Mouse (Mus musculus): ENCODE results near the gene Aff3. TPM values are rescaled to one million over a fixed set of nuclear protein-coding genes. Genes with fewer than 3 reads are reported as not detected.
A peak's percentile ranks its signal among the peaks of the same experiment; 100 is the strongest.

Gene Aff3
- polyA plus RNA-seq, 1 experiment from 2014 or later: 12.7 TPM

DNA sequence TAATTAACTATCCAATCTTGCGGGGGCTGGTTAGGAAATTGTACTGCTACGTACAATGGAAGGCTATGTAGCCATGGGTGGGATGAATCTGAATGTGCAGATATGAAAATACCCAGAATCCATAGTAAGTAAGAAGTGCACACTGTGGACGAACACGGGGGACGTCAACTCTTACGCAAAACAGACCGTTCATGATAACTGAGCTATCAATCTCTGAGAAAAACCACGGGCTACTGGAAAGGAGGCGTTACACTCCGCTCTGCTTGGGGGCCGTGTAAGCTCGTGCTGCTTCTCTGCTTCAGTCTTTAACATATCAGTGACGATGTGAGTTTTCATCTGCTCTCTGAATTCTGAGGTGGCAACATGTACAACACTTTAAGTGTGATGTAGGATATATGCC lies 114.2 kb downstream of the Aff3 start:
- H3K4me2 ChIP-seq (replicated peaks): no peak overlapping the region
- no peaks in the 10 kb centered on the region for H3K36me3 ChIP-seq
- no peaks in the 10 kb centered on the region for H3K27me3 ChIP-seq
- no peaks in the 10 kb centered on the region for H3K9me3 ChIP-seq
- no peak overlapping the region for H3K27ac ChIP-seq
- H3K9ac ChIP-seq (replicated peaks): no peak overlapping the region
- no peak for ATAC-seq
- peaks cover 36% of the 10 kb centered on the region for H3K4me1 ChIP-seq (replicated peaks)
- H3K4me3 ChIP-seq (replicated peaks): no peak overlapping the region
- 93% methylated on average over 13 of the region's 13 CpGs for WGBS

DNA sequence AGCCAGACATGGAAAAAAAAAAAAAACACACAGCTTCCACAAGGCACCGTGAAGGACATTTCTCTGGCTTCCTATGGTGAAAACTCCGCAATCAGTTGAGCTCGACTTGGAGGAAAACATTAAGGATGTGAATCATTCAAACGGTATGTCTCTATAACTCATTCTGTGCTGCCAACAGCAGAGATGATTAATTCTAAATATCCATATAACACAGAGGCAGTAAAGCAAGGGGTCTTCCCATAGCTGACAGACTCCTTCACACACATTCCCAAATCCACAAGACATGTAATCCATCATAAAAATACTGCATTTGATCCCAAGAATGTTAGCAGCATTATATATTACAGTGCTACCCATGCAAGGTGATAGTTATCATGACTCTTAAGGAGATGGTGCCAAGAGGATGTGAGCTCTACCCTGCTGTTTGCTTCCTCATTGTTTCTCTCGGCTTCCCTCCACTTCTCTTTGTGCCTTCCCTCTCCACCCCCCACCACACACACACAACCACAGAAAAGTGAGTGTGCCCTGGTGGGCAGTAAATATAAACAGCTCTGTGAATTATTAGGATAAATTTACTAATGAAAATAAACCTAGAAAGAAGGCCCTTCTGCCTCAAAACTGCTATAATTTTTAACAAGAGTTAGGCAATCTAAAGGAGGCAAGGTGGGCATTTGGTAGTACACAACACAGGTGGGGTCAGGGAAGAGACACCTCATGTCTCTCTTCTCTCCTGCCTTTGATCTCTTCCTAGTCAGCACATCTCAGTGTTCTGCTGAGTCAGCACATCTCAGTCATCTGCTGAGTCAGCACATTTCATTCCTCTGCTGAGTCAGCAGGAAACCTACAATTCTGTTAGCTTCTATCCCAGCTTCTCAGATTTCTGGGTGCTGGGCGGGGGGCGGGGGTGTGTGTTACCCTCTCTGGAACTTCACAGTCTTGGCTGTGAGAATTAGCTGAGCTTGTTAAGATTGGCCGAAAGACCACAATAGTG lies 115.8 kb downstream of the Aff3 start:
- H3K9me3 ChIP-seq: no peaks in the 10 kb centered on the region
- no peak overlapping the region for H3K4me3 ChIP-seq (replicated peaks)
- ATAC-seq: no peak
- peaks cover 46% of the 10 kb centered on the region for H3K4me1 ChIP-seq (replicated peaks)
- H3K9ac ChIP-seq (replicated peaks): no peak overlapping the region
- H3K27ac ChIP-seq: no peak overlapping the region
- no peaks in the 10 kb centered on the region for H3K36me3 ChIP-seq
- WGBS: 71% methylated on average over 8 of the region's 8 CpGs
- H3K27me3 ChIP-seq: no peaks in the 10 kb centered on the region
- no peak overlapping the region for H3K4me2 ChIP-seq (replicated peaks)

DNA sequence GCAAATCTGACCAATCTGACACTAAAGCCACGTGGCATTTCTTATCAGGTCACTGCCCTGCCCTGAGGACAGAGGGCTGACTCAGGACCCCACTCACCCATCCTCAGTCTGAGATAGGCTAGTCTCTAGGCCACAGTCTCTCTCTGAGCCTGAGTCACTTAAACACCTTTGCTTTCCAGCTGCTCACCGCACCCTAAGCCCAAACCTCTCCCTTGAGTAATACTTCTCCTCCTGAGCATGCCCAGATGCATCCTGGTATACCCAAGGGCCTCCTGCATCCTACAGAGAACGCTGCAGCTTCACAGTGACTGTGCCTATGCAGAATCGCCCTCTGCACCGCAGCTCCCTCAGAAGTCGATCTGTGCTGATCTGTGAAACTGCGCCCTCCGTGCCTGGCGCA lies 117.1 kb downstream of the Aff3 start:
- WGBS: 89% methylated on average over 9 of the region's 9 CpGs
- Histone ChIP-seq H3K36me3 (no peaks in the 10 kb centered on the region), H3K4me2 (replicated peaks) (no peak overlapping the region), H3K4me3 (replicated peaks) (no peak overlapping the region), H3K27ac (no peak overlapping the region), H3K27me3 (no peaks in the 10 kb centered on the region), H3K9ac (replicated peaks) (no peak overlapping the region), H3K9me3 (no peaks in the 10 kb centered on the region), H3K4me1 (replicated peaks) (peaks cover 38% of the 10 kb centered on the region)
- ATAC-seq: no peak

DNA sequence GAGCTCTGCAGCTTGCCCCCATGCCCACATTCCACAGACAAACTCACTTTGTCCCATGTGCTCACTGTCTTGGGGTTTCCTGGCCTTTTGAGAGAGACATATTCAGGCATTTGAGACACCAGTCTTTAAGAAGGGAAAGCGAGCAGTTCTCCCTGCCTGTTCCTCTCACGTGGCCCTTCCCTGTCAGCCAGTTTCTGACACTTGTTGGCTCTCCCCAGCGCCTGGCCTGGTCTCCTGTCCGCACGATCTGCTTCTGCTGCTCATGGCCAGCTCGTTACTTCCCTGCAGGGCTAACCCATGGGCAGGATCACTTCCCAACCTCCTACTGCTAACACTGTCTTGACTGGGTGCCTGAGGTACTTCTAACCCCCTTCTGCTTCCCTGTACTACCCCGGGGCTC lies 118.1 kb downstream of the Aff3 start:
- H3K9ac ChIP-seq (replicated peaks): no peak overlapping the region
- 74% methylated on average over 7 of the region's 7 CpGs for WGBS

DNA sequence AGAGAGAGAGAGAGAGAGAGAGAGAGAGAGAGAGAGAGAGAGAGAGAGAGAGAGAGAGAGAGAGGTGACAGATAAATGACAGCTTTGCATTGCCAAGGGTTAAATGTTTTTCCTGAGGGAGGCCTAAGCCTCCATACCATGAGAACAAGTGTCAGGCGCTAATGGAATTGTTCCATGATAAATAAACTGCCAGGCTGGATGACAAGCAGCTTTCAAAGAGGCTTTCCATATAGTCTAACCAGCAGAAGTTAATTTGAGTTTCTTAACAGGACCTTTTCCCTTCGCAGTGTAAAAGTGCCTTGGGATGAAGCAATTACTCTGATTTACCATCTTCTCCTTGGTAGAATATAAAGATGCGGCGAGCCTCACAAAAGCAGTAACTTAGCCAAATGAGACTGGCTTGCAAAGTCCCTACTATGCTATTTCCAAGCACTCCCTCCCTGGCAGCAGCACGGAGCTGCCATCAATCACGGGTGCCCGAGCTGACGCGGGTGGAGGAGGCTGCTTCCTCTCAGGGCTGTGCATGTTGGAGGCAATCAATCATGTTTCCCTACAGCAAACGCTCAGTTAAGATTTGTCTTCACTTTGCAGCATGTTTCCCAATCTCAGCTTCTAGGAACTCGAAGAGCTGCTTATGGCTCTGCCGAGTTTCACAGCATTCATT lies 119.3 kb downstream of the Aff3 start:
- Histone ChIP-seq H3K4me1 (replicated peaks) (peaks cover 36% of the 10 kb centered on the region), H3K4me3 (replicated peaks) (no peak overlapping the region), H3K9me3 (no peaks in the 10 kb centered on the region), H3K27ac (peak overlapping the region; percentile 56), H3K27me3 (no peaks in the 10 kb centered on the region), H3K4me2 (replicated peaks) (no peak overlapping the region), H3K36me3 (no peaks in the 10 kb centered on the region), H3K9ac (replicated peaks) (no peak overlapping the region)
- 64% methylated on average over 12 of the region's 12 CpGs for WGBS
- ATAC-seq: no peak

More for the DNA sequence above, 118.1 kb downstream of the Aff3 start:
- Histone ChIP-seq H3K4me1 (replicated peaks) (peaks cover 36% of the 10 kb centered on the region), H3K36me3 (no peaks in the 10 kb centered on the region), H3K27ac (no peak overlapping the region), H3K4me3 (replicated peaks) (no peak overlapping the region), H3K4me2 (replicated peaks) (no peak overlapping the region), H3K9me3 (no peaks in the 10 kb centered on the region), H3K27me3 (no peaks in the 10 kb centered on the region)
- ATAC-seq: no peak

DNA sequence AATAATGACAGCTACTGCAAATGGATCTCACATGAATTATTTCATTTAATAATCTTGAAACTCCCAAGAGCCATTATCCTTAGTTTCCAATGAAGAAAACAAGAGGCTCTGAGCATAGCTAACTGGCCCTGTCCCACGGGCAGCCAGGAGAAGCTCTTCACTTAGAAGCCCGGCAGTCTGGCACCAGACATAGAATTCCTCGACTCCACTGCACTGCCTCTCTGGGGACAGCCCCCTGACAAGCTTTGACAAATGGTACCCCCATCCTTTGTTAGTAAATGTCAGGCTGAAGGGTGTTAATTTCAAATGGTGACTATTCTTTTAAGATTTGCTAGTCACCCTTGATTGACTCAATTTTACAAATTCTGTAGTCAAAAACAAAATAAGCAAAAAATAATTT lies 120.3 kb downstream of the Aff3 start:
- no peak overlapping the region for H3K9ac ChIP-seq (replicated peaks)
- H3K4me3 ChIP-seq (replicated peaks): no peak overlapping the region
- no peak overlapping the region for H3K27ac ChIP-seq
- H3K27me3 ChIP-seq: no peaks in the 10 kb centered on the region
- no peak overlapping the region for H3K4me2 ChIP-seq (replicated peaks)
- H3K36me3 ChIP-seq: no peaks in the 10 kb centered on the region
- H3K4me1 ChIP-seq (replicated peaks): peaks cover 43% of the 10 kb centered on the region
- no peaks in the 10 kb centered on the region for H3K9me3 ChIP-seq
- ATAC-seq: no peak
- 36% methylated on average over 3 of the region's 3 CpGs for whole genome bisulfite sequencing

DNA sequence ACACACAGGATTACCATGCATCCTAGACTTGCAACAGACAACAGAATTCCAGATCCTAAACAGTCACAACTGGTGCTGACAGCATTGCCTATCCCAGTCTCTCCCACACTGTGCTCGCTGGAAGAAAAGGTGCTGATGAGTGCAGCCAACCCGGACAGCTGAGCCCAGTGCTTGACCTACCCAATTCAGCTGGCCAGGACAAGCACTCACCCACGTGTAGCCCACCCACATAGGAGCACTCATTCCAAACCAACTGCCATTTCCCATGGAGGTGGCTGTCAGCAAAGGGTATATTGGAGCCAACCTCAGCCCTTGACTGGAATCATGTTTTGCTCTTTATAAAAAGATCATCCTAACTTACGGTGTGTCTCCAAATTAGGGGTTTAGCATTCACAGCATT lies 123.2 kb downstream of the Aff3 start:
- H3K9me3 ChIP-seq: no peaks in the 10 kb centered on the region
- H3K4me1 ChIP-seq (replicated peaks): peaks cover 61% of the 10 kb centered on the region
- no peak overlapping the region for H3K9ac ChIP-seq (replicated peaks)
- H3K4me3 ChIP-seq (replicated peaks): no peak overlapping the region
- no peaks in the 10 kb centered on the region for H3K36me3 ChIP-seq
- 82% methylated on average over 4 of the region's 4 CpGs for WGBS
- H3K27ac ChIP-seq: no peak overlapping the region
- no peaks in the 10 kb centered on the region for H3K27me3 ChIP-seq
- ATAC-seq: no peak
- H3K4me2 ChIP-seq (replicated peaks): no peak overlapping the region

DNA sequence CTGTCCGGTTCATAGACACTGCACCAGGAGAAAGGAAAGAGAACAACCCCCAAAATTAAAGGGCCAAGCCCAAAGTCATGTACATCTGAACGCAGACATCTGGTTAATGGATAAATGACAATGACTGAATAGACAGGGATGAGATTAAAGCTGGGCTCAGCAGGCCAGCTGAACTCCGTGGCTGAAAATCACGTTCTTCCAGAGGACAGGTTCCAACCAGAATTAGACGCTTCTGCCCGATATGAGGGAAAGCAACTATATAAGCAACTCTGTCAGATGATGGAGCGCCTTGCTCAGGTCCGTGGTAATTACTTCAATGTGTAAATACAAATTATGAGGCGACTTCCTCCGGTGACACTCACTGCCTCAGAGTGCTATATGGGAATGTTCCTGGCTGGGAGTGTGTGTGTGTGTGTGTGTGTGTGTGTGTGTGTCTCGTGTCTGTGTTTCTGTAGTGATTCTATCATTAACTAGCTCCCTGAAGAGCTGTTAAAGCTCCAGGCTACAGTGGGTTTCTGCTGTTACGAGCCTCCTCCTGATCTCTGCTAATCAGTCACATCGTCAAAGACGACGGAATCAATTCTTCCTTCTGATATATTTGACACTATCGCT lies 127.7 kb downstream of the Aff3 start:
- no peak overlapping the region for H3K9ac ChIP-seq (replicated peaks)
- H3K27me3 ChIP-seq: no peaks in the 10 kb centered on the region
- no peak overlapping the region for H3K4me2 ChIP-seq (replicated peaks)
- peaks cover 37% of the 10 kb centered on the region for H3K4me1 ChIP-seq (replicated peaks)
- no peak for ATAC-seq
- H3K4me3 ChIP-seq (replicated peaks): no peak overlapping the region
- H3K9me3 ChIP-seq: no peaks in the 10 kb centered on the region
- 56% methylated on average over 16 of the region's 16 CpGs for WGBS
- H3K27ac ChIP-seq: peak overlapping the region; percentile 48
- peaks cover 11% of the 10 kb centered on the region for H3K36me3 ChIP-seq

DNA sequence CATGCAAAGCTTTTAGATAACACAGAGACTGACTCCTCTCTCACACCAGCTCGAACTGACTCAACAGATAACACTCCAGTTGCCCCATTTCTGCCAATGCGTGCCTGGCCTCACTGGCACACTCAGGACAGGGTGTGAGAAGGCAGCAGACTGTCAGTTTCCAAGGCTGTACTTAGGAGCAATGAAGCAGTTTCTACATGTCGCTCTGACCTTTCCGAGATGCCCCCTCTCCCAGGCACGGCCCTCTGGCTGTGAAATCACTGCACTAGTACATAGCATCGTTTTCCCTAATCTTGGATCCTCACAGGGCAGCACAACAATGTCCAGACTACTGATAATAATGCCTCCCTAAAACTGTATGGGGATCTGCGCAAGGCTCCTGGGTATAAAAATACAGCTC lies 132.2 kb downstream of the Aff3 start:
- Histone ChIP-seq H3K9me3 (no peaks in the 10 kb centered on the region), H3K4me2 (replicated peaks) (no peak overlapping the region), H3K4me3 (replicated peaks) (no peak overlapping the region), H3K27ac (no peak overlapping the region), H3K36me3 (peaks cover 11% of the 10 kb centered on the region), H3K27me3 (no peaks in the 10 kb centered on the region), H3K9ac (replicated peaks) (no peak overlapping the region), H3K4me1 (replicated peaks) (peaks cover 15% of the 10 kb centered on the region)
- 87% methylated on average over 7 of the region's 7 CpGs for WGBS
- ATAC-seq: no peak

DNA sequence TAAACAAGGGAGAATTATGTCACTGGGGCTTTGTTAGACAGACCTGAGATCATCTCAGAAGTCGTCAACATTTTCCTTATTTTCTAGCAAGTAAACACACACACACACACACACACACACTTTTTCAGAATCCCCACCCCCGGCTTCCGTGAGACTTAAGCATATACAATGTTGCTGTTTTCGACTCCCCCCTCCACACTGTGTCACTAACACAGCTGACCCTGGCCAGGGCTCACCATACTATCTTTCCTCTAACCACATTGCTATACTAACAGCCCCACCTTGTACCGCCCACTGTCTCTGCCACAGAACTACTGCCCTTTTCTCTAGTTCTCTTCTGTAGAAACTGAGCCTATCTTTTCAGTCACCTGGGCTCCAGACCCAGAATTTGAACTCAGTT lies 136.1 kb downstream of the Aff3 start:
- Histone ChIP-seq H3K27me3 (no peaks in the 10 kb centered on the region), H3K9ac (replicated peaks) (no peak overlapping the region), H3K4me2 (replicated peaks) (no peak overlapping the region), H3K9me3 (0 out of 2 replicates have a peak, but pooled peaks cover 4% of the 10 kb centered on the region), H3K27ac (no peak overlapping the region), H3K36me3 (peaks cover 22% of the 10 kb centered on the region), H3K4me3 (replicated peaks) (no peak overlapping the region), H3K4me1 (replicated peaks) (0 out of 2 replicates have a peak, but pooled peaks cover 4% of the 10 kb centered on the region)
- 94% methylated on average over 5 of the region's 5 CpGs for WGBS
- ATAC-seq: no peak

DNA sequence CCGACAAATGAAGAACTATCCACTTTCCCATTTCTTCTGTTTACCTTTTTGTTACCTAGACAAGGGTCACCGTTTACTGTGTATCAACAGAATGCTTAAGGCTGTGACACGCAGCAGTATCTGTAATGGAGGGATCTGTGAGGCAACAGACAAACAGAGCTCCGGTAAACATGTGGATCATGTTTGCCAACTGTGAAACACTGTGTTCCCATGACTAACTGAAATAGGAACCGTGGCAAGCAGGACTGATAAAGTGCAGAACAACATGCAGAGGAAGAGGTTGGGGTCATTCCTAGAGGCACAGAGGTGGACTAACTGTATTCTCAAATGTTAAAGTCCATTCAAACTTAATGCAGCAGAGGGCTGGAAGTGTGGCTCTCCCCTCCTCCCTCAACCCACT lies 138.2 kb downstream of the Aff3 start:
- Histone ChIP-seq H3K27ac (no peak overlapping the region), H3K4me3 (replicated peaks) (no peak overlapping the region), H3K27me3 (no peaks in the 10 kb centered on the region), H3K36me3 (peaks cover 28% of the 10 kb centered on the region), H3K9ac (replicated peaks) (no peak overlapping the region), H3K4me1 (replicated peaks) (0 out of 2 replicates have a peak, but pooled peaks cover 4% of the 10 kb centered on the region), H3K4me2 (replicated peaks) (no peak overlapping the region), H3K9me3 (0 out of 2 replicates have a peak, but pooled peaks cover 4% of the 10 kb centered on the region)
- 97% methylated on average over 5 of the region's 5 CpGs for WGBS
- no peak for ATAC-seq

DNA sequence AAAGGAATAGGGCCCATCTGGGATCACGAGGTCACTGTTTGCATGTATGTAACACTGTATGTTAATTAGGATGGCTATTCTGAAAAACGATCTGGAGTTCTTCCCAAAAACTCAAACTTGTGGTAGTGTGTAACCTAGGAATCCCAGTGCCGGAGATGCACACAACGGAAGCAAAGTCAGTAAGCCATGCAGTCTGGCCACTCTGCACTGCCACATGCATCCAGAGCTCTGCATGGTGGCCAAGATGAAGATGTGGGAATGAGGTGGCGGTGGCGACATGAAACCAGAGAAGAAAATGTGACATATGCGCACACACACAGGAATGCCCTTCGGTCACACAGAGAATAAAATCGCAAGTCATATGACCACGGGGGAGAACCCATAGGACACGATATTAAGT lies 143.1 kb downstream of the Aff3 start:
- no peaks in the 10 kb centered on the region for H3K4me1 ChIP-seq (replicated peaks)
- 0 out of 2 replicates have a peak, but pooled peaks cover 4% of the 10 kb centered on the region for H3K9me3 ChIP-seq
- no peak overlapping the region for H3K27ac ChIP-seq
- H3K4me2 ChIP-seq (replicated peaks): no peak overlapping the region
- H3K4me3 ChIP-seq (replicated peaks): no peak overlapping the region
- H3K27me3 ChIP-seq: no peaks in the 10 kb centered on the region
- WGBS: 96% methylated on average over 11 of the region's 11 CpGs
- ATAC-seq: no peak
- H3K36me3 ChIP-seq: peaks cover 36% of the 10 kb centered on the region
- no peak overlapping the region for H3K9ac ChIP-seq (replicated peaks)

All from midbrain, embryonic 13.5 days (tissue).